Mouse (Mus musculus) CD8-positive naive resting alpha-beta T cell, adult 2 months (primary cell): Measurements from ENCODE around the gene Itgb7.

Experiments used
- DNase-seq, 2 experiments: peaks; one replicate each; pipeline ENCODE4 v3.0.0; 2022; ENCODE audit warnings: low read depth in 2 of 2, low spot score in 2 of 2

Itgb7 gene

DNA sequence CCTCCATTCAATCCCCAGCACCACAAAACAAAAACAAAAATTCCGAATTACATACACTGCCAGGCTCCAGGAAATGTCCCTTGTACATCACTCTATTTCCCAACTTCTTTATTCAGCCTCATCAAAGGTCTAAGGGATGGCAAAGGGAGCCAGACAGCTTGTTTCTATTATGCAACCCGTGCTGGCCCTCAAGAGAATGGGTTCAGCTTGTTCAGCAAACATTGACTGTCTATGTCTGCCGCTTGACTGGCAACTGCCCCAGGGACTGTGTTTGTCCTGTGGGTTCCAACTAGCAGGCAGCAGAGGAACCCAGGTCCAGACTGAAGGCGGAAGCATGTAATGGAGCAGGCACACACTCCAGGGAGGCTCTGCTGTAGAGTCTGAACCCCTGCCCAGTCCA lies 32.9 kb downstream of the Itgb7 start:
- no peak for DNase-seq

DNA sequence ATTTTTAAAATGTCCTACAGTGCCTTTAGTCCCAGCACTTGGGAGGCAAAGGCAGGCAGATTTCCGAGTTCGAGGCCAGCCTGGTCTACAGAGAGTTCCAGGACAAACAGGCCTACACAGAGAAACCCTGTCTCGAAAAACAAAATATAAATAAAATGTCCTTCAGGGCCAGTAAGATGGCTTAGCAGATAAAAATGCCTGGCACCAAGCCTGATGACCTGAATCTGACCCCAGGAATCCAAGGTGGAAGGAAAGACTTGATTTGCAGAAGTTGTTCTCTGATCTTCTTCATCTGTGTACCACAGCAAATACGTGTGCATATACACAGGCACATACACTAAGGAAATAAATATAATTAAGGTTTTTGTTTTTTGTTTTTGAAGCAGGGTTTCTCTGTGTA lies 36.4 kb downstream of the Itgb7 start:
- no peak for DNase-seq

DNA sequence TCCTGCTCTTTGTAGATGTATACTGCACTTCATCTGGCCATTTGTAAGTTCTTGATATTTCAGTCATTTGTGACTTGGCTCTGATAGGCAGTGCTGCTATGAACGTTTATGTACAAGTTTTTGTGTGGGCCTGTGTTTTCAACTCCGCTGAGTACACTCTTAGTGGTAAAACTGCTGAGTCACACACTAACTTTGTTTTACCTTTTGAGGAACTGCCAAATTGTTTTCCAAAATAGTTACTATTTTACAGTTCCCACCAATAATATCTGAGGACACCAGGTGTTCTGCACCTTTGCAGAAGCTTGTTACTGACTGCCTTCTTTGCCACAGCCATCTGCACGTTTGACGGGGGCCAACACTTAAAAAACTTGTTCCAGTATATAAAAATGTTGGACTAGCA lies 37.3 kb downstream of the Itgb7 start:
- no peak for DNase-seq

DNA sequence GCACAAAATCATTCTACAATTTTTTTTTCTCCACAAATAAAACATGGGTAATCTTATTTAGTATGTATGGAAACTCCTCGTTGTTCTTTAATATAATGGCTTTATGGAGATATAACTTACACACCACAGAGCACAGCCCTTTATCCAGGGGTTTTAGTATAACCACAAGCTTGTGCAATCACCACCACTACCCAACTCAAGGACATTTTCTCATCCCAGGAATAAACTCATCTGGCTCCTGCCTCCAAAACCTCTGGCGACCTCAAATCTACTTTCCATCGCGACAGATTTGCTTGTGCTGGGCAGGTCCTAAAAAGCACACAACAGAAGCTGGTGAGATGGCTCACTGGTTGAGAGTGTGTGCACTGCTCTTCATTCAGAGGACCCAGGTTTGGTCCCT lies 38.1 kb downstream of the Itgb7 start:
- no peak for DNase-seq

DNA sequence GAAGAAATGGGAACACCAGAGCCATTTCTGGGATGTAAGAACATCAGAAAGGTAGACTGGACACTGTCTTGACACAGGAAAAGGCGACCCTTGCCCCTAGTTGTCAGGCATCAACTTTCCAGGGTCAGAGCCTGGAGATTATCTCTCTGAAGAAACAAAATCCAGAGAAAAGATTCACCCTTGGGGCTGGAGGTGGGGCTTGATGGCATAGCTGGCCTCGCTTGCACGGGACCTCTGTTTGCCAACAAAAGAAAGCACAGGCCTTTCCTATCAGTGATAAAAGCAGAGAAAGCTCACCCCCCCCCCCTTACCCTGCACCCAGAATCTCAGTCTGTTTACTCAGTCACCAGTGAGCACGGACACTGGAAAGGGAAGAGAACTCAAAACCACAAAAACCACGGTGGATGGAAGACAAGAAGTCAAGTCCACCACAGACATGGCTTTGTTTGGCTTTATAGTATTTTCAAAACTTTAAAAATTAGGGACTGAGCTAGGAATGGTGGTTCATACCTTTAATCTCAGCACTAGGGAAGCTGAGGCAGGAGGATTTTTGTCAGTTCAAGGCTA lies 38.8 kb downstream of the Itgb7 start:
- no peak for DNase-seq

DNA sequence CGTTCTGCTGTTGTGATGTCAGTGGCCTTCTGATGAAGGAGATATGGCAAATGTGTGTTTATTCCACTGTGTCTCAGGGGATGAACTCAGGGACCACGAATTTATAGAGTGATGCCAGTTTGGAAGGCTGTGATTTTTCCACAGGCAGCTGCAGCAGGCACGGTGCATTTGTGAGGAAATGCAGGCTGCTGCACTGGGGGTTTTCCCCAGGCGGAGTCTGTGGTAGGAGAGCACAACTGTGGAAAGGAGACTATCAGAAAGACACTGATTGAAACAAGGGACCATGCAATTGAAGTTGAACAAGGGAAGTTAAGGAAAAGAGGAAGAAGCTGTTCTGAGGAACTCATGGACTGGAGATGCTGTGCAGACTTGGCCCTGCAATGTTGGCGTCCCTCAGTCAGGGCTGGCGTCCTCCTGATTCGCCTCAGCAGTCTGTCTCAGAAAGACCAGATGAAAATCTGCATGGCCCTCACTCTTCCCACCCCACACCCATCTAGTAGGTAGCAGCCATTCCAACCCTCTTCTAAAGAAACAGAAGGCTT lies 39.4 kb downstream of the Itgb7 start:
- no peak for DNase-seq

DNA sequence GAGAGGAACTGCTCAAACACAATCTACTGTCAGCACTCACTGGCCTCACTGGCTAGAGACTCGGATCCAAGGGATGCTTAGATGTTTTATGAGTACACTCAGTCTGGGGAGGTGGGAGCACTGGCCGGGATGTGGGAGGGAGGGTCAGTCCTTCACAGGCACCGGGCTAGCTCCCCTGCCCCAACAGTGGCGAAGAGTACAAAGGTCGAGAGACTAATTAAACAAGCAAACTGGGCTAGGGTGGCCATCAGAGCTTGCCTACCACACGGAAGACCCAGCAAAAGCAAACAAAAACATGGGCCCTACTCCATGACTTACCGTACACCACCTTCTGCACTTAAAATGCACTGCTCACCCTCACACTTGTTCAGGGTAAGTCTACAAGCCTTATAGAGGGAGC lies 40.0 kb downstream of the Itgb7 start:
- DNase-seq, result no peak

DNA sequence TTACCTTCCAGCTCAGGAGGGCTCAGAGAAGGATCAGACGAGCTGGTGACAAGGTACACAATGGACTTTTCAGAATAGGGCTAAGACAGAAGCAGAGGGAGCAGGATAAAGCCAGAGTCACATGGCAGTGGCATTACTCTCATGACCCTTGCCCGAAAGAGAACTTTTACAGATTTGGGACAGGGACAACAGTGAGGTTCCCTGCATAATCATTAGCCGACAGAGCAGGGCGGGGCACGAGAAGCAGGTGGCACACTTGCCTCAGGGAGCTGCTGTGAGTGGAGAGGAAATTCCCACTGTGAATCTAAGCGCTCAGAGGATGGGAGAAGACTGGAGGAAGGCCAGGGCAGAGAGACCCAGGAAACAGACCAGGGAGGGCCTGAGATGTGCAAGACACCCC lies 42.9 kb downstream of the Itgb7 start:
- DNase-seq, result no peak

DNA sequence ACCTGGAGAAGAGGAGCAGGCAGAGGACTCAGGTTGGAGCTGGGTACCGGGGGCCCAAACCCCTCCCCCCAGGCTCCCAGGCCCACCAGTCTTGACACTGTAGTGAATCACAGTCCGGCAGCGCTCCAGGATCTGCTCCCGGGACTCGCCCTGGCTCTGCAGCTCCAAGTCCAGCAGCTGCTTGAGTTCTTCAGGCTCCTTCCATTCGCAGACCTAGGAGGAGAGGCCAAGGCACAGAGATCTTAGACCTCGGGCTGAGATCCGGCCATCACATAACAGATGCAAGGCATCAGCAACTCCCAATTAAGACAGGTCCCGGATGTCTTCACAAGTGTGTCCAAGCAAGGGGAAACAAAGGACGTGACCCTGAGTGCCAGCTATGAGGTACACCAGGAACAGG lies 43.6 kb downstream of the Itgb7 start:
- DNase-seq, result no peak

DNA sequence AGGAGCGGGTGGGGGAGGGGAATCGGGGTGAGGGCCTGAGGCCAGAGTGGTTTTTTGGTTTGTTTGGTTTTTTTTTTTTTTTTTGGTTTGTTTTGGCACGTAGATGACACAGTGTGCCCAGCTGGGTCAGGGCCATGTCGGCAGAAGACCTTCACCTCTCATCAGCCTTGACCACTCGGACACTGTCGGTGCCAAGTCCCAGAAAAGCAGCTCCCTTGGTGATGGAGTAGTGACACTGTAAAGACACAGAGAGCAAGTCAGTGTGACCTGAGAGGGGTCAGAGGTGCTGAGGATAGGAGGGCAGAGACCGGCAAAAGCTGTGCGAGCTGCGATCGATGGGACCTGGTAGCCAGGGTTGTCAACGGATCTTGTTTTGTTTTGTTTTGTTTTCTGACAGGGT lies 45.5 kb downstream of the Itgb7 start:
- no peak for DNase-seq

DNA sequence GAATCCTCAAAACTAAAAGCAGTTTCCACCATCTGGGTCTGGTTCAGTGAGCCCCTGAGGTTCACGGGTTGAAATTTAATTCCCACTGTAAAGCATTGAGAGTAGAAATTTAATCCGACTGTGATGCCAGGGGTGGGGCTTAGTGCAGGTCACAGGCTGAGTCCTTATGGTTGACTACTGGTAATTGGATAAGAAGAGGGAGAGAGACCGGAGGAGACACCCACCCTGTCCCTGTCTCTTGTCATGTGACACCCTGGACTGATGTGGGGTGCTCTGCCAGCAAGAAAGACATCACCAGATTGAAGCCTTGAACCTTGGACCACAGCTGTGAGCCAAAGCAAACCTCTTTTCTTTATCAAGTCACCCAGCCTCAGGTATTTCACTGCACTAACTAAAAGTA lies 48.7 kb downstream of the Itgb7 start:
- no peak for DNase-seq

DNA sequence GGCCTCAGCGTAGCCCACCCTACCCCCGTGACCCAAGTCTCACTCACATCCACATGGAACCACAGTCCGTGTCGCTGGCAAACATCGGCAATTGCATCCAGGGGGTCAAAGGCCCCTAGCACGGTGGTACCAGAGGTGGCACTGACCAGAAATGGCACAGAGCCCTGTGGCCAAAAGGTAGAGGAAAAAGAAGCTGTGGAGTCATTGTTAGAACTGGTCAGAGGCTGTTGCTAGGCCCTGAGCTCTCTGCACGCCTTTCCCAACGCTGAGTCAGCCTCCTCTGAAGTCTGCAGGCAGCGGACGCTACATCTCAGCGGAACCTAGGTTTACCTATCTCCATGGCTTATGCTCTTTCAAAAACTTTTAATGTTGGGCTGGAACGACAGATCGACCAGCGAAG lies 51.8 kb downstream of the Itgb7 start:
- no peak for DNase-seq

DNA sequence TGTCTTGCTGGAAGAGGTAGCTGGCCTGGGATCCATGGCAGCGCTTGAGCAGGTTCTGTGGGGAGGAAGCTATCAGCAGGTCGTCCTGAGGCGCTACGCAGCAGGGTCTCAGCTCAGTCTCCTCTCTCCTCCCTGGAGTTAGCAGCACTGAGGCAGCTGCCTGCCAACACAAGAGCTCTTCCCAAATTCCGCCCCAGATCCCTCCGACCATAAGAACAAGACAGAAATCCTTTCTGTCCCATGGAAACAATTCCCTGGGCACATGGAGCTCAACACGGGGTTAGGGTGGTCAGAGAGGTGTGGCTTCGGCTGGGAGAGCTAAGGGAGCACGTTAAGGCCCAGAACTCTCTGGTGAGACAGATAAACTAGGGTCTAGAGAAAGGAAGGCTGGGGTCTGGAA lies 52.6 kb downstream of the Itgb7 start:
- DNase-seq, result no peak

DNA sequence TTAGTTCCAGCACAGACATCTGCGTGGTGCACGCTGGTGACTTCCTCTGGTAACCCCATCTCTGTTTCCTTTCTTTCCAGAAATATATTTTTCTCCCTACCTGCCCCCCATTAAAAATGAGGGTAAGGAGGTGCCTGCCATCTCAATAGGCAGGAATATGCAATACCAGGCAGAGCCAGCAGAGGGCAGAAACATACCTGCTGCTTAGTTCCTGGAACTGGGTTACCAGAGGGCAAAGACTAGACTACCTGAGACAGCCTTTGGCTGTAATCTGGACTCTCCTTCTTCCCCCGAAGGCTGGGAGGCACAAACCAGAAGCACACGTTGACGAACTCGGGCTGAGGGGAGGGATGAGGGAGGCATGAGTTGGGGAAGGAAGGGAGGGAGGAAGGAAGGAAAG lies 53.5 kb downstream of the Itgb7 start:
- peak; percentile 82 to 88 for DNase-seq

DNA sequence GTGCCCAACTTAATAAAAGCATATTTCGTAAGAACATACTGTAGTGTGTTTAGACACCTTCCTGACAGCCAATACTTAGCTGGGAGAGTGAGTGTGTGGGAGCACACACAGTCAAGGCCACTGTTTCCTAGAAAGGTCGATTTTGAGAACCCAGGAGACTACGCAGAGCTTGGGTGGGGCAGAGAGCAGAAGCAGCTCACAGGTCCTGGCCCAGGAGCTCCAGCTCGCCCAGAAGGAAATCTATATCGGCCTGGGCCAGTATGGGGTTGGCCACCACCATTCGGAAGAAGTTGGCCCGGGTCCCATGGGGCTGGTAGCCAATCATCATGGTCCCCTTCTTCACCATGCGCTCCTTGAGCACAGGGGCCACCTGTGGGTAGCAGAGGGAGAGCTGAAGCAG lies 54.3 kb downstream of the Itgb7 start:
- DNase-seq, result no peak

DNA sequence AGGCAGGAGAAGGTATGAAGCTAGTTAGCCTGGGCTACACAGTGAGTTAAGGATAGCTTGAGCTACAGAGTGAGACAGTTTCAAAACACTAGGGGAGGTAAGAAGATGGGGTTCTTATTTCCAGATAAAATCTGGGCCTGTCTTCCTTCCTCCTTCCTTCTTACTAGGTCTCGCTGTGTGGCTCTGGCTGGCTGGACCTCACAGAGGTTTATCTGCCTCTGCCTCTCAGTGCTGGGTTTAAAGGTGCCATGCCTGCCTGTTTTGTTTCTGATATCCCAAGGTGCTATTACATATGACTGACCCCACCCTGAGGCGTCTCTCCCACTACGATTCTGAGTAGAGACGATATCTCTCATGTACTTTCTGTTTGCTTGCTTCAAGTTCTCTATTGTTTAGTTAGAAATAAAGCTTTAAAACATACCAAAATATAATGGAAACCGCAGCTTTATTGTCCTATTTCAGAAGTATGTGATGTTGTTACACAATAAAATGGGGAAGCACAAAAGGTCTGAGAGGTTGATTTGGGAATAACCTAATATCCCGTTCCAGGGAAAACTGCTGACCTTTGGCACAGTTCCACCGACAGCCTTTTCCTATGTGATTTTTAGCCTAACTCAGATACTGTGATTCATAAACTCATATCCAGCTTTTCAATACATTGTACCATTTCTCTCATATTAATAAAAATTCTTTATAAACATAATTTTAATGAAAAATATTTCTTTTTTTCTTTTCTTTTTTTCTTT lies 55.0 kb downstream of the Itgb7 start:
- DNase-seq, result no peak

DNA sequence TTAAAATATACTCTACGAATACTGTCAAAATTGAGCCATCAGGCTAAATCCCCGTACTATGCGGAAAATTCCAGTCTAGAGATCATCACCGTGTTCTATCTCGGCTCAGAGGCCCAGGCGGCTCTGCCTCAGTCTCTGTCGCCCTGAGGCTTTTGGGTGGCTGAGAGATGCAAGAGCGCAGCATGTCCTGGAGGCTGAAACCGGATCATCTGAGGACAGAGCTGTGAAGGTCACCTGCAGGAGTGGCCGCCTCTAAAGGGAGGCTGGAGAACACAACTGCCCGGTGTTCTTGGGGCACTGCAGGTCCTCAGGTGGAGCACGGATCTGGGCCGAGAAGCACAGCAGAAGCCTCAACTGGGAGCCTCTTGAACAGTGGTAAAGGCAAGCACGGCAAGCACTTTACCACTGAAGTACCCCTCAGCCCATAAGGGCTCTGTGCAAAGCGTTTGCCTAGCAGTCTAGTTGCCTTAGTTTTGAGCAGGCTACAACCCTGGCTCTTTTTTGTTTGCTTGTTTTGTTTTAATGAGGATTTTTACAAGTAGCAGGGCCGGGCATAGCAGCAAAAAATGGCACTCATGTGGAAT lies 55.9 kb downstream of the Itgb7 start:
- DNase-seq, result no peak

DNA sequence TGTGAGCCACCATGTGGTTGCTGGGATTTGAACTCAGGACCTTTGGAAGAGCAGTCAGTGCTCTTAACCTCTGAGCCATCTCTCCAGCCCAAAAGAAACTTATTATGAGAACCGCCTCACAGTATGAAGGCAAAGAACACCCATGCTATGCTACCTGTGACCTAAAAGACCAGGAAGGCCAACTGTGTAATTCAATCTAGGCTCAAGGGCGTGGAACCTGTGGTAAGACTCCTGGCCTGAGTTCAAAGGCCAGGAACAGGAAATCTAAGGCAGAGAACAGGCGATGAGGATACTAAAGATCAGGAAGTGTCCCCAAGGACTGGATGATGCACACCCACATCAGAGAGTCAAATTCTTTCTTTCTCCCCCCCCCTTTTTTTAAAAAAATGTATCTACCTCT lies 58.2 kb downstream of the Itgb7 start:
- DNase-seq, result no peak

DNA sequence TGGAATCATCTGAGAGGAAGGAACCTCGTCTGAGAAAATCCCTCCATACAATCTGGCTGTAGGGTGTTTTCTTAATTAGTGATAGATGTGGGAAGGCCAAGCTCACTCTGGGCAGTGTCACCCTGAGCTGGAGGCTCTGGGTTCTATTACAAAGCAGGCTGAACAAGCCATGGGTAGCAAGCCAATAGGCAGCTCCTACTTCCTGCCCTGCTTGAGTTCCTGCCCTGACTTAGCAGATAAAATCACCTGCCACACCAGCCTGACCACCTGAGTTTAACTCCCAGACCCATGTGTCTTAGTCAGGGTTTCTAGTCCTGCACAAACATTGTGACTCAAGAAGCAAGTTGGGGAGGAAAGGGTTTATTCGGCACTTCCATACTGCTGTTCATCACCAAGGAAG lies 62.7 kb downstream of the Itgb7 start:
- DNase-seq, result no peak

DNA sequence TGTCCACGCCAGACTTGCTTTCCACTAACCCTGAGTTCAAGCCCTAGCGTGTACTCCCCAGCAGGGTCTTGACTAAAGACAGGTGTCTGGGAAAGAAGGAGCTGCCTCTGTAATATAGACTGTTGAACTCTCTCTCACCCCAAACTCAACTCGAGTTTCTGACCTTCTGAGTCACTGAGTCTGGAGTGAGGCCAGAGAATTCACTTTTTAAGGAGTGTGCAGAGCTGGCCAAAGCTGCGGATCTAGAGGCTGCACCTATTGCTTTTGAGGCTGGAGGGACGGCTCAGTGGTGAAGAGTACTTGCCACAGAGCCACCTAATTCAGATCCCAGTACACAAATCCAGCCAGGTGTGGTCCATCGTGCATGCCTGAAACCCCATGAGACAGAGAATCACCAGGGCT lies 64.1 kb downstream of the Itgb7 start:
- no peak for DNase-seq
